Mouse (Mus musculus) spleen, adult 2 months (tissue): Measurements from ENCODE around the gene Galp.

Experiments
- CTCF ChIP-seq: fragments of 200-500 bp; IDR thresholded peaks from 2 replicates; pipeline ENCODE4 v1.5.1; 2011; ENCODE audit warnings: mild to moderate bottlenecking, inconsistent platforms; ENCODE audit not compliant: insufficient read depth, insufficient read length, insufficient replicate concordance; ENCODE audit errors: extremely low read depth
- POLR2A ChIP-seq: fragments of 200-500 bp; IDR thresholded peaks from 2 replicates; pipeline ENCODE4 v1.6.1; 2011; ENCODE audit warnings: low read depth, low read length, inconsistent platforms

DNA sequence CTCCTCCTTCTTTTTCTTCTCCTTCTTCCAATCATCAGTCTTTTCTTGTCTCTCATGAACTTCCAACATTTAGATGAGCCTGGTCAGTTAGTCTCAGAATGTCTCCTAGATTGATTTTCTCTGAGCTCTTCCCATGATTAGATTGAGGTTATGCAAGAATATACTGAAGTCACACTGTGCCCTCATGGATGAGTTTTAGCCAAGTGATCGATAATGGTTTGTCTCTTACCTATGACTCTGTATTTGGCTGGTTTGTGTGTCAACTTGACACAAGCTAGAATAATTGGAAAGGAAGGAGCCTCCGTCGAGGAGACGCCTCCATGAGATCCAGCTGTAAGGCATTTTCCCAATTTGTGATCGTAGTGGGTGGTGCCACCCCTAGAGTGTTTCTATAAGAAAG is 57.6 kb downstream of the Galp start:
- no peak for TF ChIP-seq POLR2A
- no peak for TF ChIP-seq CTCF
